Mouse (Mus musculus) MN1 (cell line): ENCODE measurements around the gene Nfx1.

Experiments
- DNase-seq: peaks from one replicate; pipeline ENCODE4 v3.0.0-alpha.2; 2016; ENCODE audit warnings: low spot score

Nfx1 gene

DNA sequence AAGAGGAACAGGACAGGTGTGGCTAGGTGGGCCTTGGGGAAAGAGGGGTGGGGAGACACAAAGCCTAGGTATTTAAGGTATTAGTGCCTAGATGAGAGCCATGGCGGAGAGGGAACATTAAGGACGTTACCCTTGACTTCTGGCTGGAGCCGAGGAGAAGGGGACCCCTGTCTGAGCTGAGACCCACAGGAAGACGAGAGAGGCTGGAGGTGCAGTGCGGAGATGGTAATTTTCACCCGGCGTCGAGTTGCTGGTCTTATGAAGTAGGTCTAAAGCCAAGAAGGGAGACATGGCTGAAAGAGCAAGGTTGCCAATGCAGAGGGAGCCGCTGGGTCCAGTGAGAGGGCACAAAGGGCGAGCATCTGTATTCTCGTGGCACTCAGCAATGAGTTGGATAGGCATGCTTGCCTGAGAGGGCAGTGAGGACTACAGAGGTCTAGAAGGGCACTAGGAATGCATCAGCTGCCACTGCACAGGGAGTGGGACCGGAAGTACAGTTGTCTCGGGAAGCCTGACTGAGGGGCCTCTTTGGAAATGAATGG, 75.6 kb downstream of the Nfx1 start:
- DNase-seq: no peak

DNA sequence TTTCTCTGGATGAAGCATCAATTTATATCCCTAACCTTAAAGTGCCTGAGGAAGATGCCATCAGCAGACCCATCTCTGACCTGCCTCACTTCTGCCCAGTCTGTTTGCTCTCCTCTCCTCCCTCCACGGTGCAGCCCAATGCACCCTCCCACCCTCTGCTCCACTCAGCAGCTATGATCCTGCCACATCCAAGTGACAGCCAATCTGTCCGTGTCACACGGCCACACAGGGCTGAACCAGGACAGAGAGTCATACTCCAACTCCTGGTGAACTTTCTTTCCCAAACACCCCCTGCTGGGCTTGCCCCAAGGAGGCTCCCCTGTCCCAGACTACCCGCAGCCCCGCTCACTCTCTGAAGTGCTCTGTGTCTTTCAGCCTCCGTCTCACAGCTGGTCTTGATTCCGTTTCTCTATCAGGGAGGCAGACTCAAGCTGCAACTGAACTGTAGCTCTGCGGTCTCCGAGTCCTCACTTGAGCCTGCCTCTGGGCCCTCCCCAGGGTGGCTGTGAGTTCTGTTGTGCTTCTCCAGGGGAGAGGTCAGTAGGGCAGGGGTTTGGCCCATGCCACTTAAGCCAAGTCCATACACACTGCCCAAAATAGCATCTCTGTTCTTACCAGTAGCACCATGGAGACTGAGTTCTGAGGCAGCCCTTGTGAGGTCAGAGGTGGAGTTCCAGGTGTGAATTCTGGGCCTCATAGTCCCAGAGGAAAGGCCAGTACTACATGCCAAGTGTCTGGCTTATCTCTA, 77.0 kb downstream of the Nfx1 start, which contains the start of gene Aqp7:
Aqp7 (minus strand) TSS at position 616 of the 748 bp plus-strand sequence.
- no peak for DNase-seq

DNA sequence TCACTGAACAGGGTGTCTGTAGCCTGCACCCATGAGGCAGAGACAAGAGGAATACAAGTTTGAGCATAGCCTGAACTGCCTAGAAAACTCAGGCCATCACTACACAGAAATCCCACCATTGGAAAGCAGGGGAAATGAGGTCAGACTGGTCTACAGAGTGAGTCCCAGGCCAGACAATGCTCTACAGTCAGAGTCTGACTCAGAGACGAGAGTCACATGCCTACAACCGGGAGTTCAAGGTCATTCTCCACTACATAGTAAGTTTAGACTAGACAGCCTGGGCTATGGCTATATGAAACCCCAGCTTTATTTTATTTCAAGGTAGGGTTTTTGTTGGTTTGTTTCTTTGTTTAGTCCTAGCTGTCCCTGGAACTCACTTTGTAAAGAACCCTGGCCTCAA, 78.2 kb downstream of the Nfx1 start:
- DNase-seq: no peak

DNA sequence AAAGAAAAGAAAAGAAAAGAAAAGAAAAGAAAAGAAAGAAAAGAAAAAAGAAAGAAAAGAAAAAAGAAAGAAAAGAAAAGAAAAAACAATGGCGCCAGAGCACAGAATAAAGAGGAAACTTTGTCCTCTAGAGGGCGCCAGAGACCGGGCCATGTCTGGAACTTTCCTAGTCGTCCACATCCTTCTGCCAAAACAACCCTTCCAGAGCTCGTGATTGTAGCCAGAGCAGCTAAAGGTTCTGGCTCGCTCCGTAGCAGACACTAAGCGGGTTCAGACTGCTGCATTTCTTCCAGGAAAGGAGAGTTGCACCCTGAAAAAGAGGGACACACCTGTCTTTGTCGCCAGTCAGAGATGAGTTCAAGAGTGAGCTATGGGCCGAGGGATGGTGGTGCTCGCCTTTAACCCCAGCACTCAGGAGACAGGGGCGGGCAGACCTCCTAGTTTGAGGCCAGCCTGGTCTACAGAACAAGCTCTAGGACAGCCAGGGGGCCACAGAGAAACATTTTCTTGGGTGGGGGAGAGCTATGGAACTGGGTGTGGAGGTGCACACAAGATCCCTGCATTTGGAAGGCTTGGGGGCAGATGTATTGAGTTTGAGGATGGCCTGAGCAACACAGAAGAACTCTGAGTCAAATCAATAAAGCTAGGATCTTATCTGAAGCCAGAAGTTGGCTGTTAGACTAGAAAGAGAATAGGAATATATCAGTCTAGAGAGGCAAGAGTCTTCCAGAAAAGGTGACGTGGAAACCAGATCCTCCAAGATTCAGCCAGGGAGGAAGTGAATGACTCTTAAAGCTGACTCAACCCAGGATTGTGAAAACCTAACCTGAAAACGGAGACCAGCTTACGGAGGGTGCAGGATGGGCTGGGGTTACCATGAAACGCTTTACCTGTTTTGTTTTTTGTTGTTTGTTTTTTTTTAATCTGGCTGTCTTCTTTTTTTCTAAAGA, 80.3 kb downstream of the Nfx1 start:
- DNase-seq: peak; percentile 83

DNA sequence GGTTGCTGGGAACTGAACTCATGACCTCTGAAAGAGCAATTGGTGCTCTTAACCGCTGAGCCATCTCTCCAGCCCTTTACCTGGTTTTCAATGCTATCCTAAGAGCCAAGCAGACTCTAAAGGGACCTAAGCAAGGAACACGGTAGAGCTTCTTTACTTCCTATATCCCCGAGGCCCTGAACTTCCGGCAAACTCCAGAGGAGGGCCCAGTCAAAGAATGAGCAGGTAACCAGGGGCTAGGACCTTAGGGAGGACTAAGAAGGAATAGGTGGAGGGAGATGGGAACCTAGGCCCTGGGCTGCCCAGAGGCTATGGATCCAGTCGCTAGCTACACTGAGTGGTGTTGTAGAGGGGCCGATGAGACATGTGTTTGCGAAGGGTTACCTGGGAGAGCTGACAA, 81.1 kb downstream of the Nfx1 start:
- no peak for DNase-seq

DNA sequence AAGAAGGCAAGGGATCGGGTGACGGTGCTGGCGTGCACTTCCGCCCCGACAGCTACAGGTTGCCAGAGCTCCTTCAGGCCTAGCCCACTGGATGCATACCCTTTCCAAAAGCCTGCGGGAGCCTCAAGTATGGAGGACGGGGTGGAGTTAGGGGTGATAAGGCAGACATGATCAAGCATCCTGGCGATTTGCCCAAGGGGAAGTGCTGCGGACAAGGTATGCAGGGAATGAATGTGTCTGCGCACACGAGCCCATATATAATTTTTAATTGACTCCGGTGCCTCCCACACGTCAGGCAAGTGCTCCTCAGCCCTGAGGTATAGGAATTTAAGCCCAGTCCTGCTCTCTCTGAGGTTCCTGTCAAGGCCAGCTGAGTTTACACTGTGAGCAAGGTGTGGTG, 84.4 kb downstream of the Nfx1 start:
- DNase-seq: no peak

DNA sequence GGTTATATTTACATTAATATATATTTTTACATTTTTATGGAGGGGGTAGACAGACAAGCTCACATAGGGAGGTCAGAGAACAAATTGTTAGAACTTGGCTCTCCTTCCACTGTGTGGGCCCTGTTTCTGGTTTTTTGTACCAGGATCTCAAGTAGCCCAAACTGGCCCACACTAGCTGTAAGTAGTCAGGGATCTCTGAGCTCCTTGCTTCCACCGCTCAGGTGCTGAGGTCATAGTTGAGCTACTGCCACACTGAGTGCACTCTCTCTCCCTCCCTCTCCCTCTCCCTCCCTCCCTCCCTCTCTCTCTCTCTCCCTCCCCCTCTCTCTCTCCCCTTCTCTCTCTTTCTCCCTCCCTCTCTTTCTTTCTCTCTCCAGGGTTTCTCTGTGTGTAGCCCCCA, 85.5 kb downstream of the Nfx1 start:
- no peak for DNase-seq

DNA sequence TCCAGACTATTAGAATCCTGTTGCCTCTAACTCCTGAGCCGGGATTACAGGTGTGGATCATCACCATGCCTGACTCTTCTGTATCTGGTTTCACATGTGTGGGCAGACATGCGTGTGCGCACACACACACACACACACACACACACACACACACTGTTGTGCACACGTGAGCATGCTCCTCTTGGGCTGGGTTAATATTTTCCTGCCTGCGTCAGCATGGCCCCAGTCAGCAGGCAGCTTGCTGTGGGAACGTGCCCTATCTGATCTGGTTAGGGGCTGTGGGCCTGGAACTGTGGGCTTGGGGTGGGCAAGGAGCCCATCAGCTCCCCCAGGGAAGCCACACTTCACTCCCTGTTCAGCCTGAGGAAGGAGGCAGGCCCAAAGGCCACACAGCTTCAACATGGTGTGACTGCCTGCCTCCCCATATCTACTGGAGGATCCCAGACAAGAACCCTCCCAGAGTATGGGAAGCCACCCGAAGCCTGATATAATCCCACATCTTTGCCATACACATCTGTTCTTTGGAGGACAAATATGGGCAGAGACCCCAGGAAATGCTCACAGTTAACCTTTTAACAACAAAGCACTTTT, 86.1 kb downstream of the Nfx1 start:
- no peak for DNase-seq

DNA sequence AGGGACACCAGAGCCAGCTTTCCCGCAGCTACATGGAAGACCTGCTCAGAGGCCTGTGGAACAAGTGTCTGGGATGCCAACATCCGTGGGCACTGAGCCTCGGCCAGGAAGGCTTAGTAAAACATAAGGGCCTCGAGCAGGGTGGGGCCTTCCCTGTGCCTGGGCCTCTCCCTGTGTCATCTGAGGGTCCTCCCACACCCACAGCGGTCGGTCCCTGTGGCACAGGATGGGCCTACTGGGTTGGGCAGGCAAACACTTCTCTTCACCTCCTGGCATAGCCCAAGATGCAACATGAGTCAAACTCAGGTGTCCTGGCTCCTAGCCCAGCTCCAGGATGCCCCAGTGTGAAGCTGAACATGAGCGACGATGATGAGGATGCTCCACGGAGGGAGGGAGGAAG, 86.7 kb downstream of the Nfx1 start:
- no peak for DNase-seq

DNA sequence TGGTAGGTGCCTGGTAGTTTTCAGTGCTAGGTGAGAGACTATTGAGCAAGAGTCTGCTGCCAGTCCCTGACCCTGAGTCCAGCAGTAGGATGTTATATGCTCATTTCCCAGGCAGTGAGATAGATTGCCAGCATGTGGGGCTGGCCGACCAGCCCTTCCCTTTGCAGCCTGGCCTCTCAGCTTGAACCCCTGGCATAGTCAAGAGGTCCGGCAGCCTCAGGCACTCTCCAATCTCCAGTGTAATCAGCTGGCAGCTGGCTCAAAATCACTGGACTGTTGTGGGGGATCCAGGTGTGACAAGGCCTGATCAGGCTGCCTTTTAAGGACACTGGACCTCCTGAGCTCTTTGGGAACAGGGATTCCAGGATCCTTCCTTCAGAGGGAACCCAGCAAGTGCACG, 92.6 kb downstream of the Nfx1 start:
- no peak for DNase-seq

DNA sequence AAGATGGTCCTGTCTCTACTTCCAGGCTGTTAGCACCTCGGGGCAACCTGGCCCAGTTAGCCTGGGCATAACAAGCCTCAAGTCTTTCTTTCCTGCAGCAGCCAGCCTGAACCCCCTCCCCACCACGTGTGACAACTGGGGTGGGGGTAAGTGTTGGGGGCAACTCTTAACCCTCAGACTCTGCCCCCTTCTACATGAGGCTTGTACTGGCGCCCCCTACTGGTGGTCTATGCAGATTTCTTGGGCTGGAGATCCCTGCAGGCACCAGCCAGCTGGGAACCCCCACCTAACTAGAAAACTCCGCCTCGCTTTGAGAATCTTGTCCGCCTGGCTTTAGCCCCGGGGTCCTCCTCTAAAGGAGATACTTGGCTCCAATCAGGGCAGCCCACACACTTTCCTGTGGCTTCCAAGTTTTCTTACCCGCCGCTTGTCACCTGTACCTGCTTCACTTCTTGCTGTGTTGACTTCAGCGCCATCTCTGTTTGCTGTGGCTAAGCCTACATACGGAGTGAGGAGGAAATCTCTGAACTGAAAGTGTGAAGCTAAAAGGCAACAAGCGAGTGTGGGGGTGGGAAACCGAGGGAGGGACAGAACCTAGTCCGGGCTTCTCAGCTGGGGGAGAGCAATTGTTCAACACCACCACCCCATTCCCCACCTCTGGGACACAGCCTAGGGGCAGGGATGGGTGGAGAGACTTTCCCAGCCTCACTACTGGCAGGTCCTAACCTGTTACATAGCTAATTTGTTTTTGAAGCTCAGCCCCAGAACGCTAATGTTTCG, 93.4 kb downstream of the Nfx1 start:
- DNase-seq: no peak

DNA sequence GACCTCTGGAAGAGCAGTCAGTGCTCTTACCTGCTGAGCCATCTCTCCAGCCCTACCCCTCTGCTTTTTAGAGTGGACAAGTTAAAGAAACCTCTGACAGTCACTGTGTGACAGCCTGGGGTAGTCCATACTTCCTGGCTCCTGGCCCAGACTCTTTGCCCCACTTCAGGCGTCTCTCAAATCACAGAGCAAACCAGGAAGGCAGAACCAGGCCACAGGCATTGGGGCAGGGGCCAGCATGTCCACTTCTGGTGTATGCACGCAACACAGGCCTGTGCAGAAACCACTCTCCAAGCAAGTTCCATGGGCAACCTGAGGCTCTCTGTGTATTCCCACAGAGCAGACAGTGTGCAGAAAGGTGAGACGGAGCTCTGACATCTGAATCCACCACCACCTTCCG, 94.5 kb downstream of the Nfx1 start:
- no peak for DNase-seq

DNA sequence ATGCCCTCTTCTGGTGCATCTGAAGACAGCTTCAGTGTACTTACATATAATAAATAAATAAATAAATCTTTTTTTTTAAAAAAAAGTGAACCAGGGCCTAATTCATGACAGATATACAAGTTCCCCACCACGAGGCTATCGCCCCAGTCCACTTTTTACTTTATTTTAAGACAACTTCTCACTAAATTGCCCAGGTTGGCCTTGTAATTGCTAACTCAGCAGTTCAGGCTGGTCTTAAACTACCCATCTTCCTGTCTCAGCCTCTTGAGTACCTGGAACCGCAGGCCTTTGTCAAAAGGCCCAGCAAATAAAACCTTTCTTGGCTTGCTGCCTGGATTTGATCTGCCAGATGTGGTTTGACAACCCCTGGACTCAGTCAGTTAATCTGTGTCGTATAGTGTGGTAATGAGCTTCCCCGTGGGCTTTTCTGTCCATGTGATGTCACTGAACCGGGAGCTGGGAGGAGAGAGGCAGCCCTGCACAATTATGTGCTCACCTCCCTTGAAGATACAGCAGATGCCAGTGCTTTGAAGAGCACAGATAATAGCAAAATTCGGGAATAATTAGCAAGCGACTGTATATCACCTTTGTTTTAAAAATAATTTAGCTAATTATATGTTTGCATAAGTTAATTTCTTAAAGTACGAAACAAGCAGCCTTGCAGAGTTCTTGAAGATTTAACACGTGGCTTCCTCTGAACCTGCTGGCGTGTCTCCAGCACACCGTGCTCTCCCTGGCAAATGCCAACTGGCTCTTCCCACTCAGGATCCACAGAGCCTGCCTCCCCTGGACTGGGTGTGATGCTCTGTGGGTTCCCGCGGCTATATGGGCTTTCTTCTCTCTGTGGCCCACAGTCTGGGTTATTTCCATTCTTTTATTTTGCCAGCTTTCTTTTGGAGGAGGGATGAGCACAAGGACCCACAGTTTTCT, 101.1 kb downstream of the Nfx1 start:
- DNase-seq: peak; percentile 77

DNA sequence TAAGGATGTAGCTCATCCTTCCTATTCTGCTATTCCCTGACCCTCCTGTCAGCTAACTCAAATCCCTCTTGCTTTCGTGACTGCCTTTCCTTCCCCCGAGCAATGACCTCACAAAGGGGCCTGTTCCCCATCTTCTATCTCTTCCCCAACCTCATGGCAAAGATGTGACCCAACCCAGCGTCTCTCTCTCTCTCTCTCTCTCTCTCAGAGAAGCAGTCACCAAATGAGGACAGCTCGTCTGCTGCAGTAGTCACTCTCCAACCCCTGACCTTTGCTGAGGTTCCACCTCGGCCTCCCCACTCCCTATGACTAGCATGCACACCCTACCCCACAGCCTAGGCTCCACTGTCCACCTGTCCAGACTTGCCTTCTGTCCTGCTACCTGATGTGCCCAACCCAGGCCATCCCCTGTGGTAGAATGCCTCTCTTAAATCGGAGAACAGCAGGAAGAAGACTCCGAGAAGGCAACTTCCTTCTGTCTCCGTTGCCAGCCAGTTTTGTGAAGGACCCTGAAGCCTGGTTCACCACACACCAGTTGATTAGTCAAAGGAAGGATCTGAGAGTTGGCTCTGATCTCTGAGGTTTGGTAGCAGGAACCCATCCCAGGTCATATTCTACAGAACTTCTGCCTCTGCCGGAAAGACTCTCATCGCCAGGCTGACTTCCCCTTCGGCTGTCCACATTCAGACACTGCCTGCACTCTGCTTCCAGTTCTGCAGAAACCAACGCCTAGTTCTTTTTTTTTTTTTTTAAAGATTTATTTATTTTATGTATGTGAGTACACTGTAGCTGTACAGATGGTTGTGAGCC, 102.5 kb downstream of the Nfx1 start:
- DNase-seq: no peak

DNA sequence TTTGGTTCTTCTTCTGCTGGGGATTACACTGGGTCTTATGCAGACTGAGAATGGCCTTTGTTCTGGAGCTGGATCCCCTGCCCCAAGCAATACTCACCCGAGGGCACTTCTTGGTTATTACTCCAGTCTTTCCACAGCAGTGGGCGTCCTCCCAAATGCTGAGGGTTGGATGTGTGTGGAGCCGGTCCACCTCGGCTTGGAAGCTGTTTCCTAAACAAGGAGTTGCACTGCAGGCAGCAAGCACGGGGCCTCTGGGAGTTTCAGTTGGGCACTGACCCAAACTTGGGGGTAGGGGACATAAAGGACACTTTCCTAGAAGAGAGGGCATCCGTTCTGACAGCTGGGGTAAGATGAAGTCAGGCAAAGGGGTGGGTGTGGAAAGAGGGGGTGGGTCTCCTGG, 103.8 kb downstream of the Nfx1 start:
- no peak for DNase-seq
